ENCODE assay signal across 16 mouse cellular contexts in the genomic region with DNA sequence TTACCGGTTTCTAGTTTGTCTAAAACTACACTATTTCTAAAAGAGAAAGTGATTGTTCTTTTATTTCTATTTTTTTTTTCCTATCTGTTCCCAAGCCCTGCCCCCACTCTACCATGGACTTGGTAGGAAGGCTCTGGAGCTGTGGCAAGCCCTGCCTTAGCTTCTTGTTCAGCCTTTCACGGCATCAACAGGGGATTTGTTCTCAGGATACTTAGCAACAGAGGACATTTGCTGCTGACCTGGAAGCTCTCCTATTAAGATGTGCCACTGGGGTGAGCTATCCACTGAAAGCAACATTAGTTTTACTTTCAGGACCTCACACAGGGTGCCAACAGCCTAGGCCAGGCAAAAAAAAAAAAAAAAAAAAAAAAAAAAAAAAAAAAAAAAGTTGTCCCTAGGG. TPM values are rescaled to one million over a fixed set of nuclear protein-coding genes. Genes with fewer than 3 reads are reported as not detected.
A peak's percentile ranks its signal among the peaks of the same experiment; 100 is the strongest.
DNase-seq lines count a peak whose midpoint lies in the region; ATAC-seq lines count a peak whose summit lies in the region.
"Had no signal": no experiment of that assay in that cellular context is flagged by ENCODE, and none has a peak within 500 bp of the region (broad histone marks: within the 10 kb centered on the region; RNA-seq: fewer than 3 reads in every experiment).

No protein-coding gene starts in this region.

- no peaks in the 10 kb centered on the region for H3K9me3 ChIP-seq in embryonic facial prominence, embryonic 11.5 days (replicated peaks; ENCODE audit: control insufficient read depth, low read length)
- H3K9me3 ChIP-seq in hindbrain, embryonic 13.5 days: no peaks in the 10 kb centered on the region
- H3K9me3 ChIP-seq in neural tube, embryonic 12.5 days: no peaks in the 10 kb centered on the region
- H3K9me3 ChIP-seq: liver, embryonic 12.5 days had no signal

- H3K27me3 ChIP-seq in embryonic facial prominence, embryonic 11.5 days (ENCODE audit: control insufficient read depth, insufficient read depth, low read length): peaks cover 62% of the 10 kb centered on the region
- peaks cover 26% of the 10 kb centered on the region for H3K27me3 ChIP-seq in hindbrain, embryonic 13.5 days
- H3K27me3 ChIP-seq in neural tube, embryonic 12.5 days (replicated peaks): peaks cover 23% of the 10 kb centered on the region

- peak; percentile 21 for DNase-seq in kidney, adult 9 months
- no peak for DNase-seq in kidney, postnatal 14 days
- no peak for DNase-seq in embryonic facial prominence, embryonic 11.5 days (ENCODE audit: low spot score)
- DNase-seq in right cerebral cortex, postnatal 14 days: no peak
- no peak for DNase-seq in yolk sac, embryonic 10.5 days (ENCODE audit: low spot score)
- DNase-seq: adrenal gland, adult 8-10 months; B cell, adult 2 months; cerebellum, adult 18-20 months; heart, adult 18-20 months; lung, postnatal 36 days; spleen, adult 18-20 months; thymus, postnatal 25 days had no signal

- no peak for ATAC-seq in embryonic facial prominence, embryonic 11.5 days (replicated peaks; ENCODE audit: insufficient number of reproducible peaks, low FRiP score, low TSS enrichment, low read depth)
- ATAC-seq in hindbrain, embryonic 13.5 days (ENCODE audit: low FRiP score): no peak
- no peak for ATAC-seq in neural tube, embryonic 12.5 days (ENCODE audit: low FRiP score, low read depth)
- no peak for ATAC-seq in megakaryocyte, adult 5-6 weeks (ENCODE audit: poor library complexity, severe bottlenecking)
- ATAC-seq: liver, embryonic 12.5 days had no signal

- peaks cover 6% of the 10 kb centered on the region for H3K4me1 ChIP-seq in embryonic facial prominence, embryonic 11.5 days (ENCODE audit: control insufficient read depth, insufficient read depth, low read length)
- H3K4me1 ChIP-seq in hindbrain, embryonic 13.5 days (replicated peaks): peaks cover 75% of the 10 kb centered on the region
- H3K4me1 ChIP-seq in neural tube, embryonic 12.5 days: peaks cover 59% of the 10 kb centered on the region
- H3K4me1 ChIP-seq: liver, embryonic 12.5 days had no signal

- no peak overlapping the region for H3K9ac ChIP-seq in embryonic facial prominence, embryonic 11.5 days (replicated peaks; ENCODE audit: low read length)
- H3K9ac ChIP-seq in hindbrain, embryonic 13.5 days: peak overlapping the region; percentile 40; the same call in 1 of the 2 replicates
- 0 out of 2 replicates have a peak overlapping the region, but pooled peaks have one; percentile 18 for H3K9ac ChIP-seq in neural tube, embryonic 12.5 days
- H3K9ac ChIP-seq: liver, embryonic 12.5 days had no signal

- no peaks in the 10 kb centered on the region for H3K36me3 ChIP-seq in embryonic facial prominence, embryonic 11.5 days (replicated peaks; ENCODE audit: control insufficient read depth, insufficient read depth, low read depth, low read length)
- no peaks in the 10 kb centered on the region for H3K36me3 ChIP-seq in hindbrain, embryonic 13.5 days
- no peaks in the 10 kb centered on the region for H3K36me3 ChIP-seq in neural tube, embryonic 12.5 days
- H3K36me3 ChIP-seq: liver, embryonic 12.5 days had no signal

- no peak overlapping the region; the same call in 1 of the 2 replicates for H3K4me2 ChIP-seq in embryonic facial prominence, embryonic 11.5 days (ENCODE audit: low read depth, low read length)
- peak overlapping the region; percentile 83 for H3K4me2 ChIP-seq in hindbrain, embryonic 13.5 days
- H3K4me2 ChIP-seq in neural tube, embryonic 12.5 days (replicated peaks): peak overlapping the region; percentile 72
- H3K4me2 ChIP-seq: liver, embryonic 12.5 days had no signal

- H3K4me3 ChIP-seq in embryonic facial prominence, embryonic 11.5 days (ENCODE audit: low read depth, low read length): peak overlapping the region; percentile 6; the same call in 1 of the 2 replicates
- H3K4me3 ChIP-seq in hindbrain, embryonic 13.5 days: peak overlapping the region; percentile 53
- peak overlapping the region; percentile 54 for H3K4me3 ChIP-seq in neural tube, embryonic 12.5 days
- H3K4me3 ChIP-seq: liver, embryonic 12.5 days had no signal

- H3K27ac ChIP-seq in embryonic facial prominence, embryonic 11.5 days (replicated peaks; ENCODE audit: low read depth, low read length): no peak overlapping the region
- H3K27ac ChIP-seq in hindbrain, embryonic 13.5 days: no peak overlapping the region
- H3K27ac ChIP-seq in neural tube, embryonic 12.5 days: no peak overlapping the region
- H3K27ac ChIP-seq: liver, embryonic 12.5 days had no signal

- 3% methylated on average over 2 of the region's 2 CpGs for WGBS in embryonic facial prominence, embryonic 11.5 days
- WGBS in hindbrain, embryonic 13.5 days: 2% methylated on average over 2 of the region's 2 CpGs
- 0% methylated on average over 2 of the region's 2 CpGs for WGBS in neural tube, embryonic 12.5 days

RNA-seq across cellular contexts. Expression of gene Pou3f3, which starts 15.4 kb away (rescaled TPM):
- polyA plus RNA-seq in embryonic facial prominence, embryonic 11.5 days (2014; fragmentation: Nextera tagmentation; extraction: Ambion mirVana): 7.2 and 9.9 TPM in 2 replicates
- polyA plus RNA-seq in hindbrain, embryonic 13.5 days (2015; fragmentation: Nextera tagmentation; extraction: Ambion mirVana): 17.4 and 18.2 TPM in 2 replicates
- polyA plus RNA-seq in neural tube, embryonic 12.5 days (2016; fragmentation: Nextera tagmentation; extraction: Ambion mirVana): 17.2 and 17.8 TPM in 2 replicates
- not detected in 2 replicates for total RNA-seq in megakaryocyte, adult 5-6 weeks (2015)
- not detected in 2 replicates for total RNA-seq in megakaryocyte, adult 5-6 weeks (2017)
